Mouse (Mus musculus) heart, postnatal 0 days (tissue): ENCODE data around the gene Dok3. TPM values are rescaled to one million over a fixed set of nuclear protein-coding genes. Genes with fewer than 3 reads are reported as not detected.

Source experiments
- ATAC-seq: fragments of 200-750 bp; cut with Nextera tagmentation; 2 replicates; pipeline ENCODE4 v1.8.0; 2017; ENCODE audit warnings: low read depth, moderate number of reproducible peaks, moderate library complexity; ENCODE audit not compliant: insufficient read depth
- DNase-seq: peaks from one replicate; pipeline ENCODE4 v3.0.0-alpha.2; 2016; ENCODE audit warnings: low spot score
- H3K27ac ChIP-seq: fragments of 300-500 bp; sonication (generic); 2 replicates; pipeline ENCODE4 v1.5.1; 2014; ENCODE audit warnings: low read depth, mild to moderate bottlenecking
- H3K27me3 ChIP-seq: fragments of 300-500 bp; sonication (generic); 2 replicates; pipeline ENCODE4 v1.6.1; 2014; ENCODE audit warnings: low read length, mixed read lengths; ENCODE audit not compliant: control insufficient read depth, insufficient read depth
- H3K36me3 ChIP-seq: fragments of 300-500 bp; sonication (generic); replicated peaks from 2 replicates; pipeline ENCODE4 v1.6.1; 2014; ENCODE audit warnings: low read length, mixed read lengths; ENCODE audit not compliant: control insufficient read depth, insufficient read depth
- H3K4me1 ChIP-seq: fragments of 300-500 bp; sonication (generic); 2 replicates; pipeline ENCODE4 v1.6.1; 2014; ENCODE audit warnings: antibody characterized with exemption; ENCODE audit not compliant: control insufficient read depth, insufficient read depth
- H3K4me2 ChIP-seq: fragments of 300-500 bp; sonication (generic); 2 replicates; pipeline ENCODE4 v1.6.1; 2014; ENCODE audit warnings: low read depth, mild to moderate bottlenecking, low read length, moderate library complexity
- H3K4me3 ChIP-seq: fragments of 300-500 bp; sonication (generic); 2 replicates; pipeline ENCODE4 v1.5.1; 2014; ENCODE audit warnings: low read depth, low read length
- H3K9ac ChIP-seq: fragments of 300-500 bp; sonication (generic); replicated peaks from 2 replicates; pipeline ENCODE4 v1.6.1; 2014; ENCODE audit warnings: low read depth, low read length, mixed read lengths
- H3K9me3 ChIP-seq: fragments of 300-500 bp; sonication (generic); replicated peaks from 2 replicates; pipeline ENCODE4 v1.6.1; 2016; ENCODE audit warnings: low read length; ENCODE audit not compliant: control insufficient read depth
- CTCF ChIP-seq: IDR thresholded peaks from 2 replicates; pipeline ENCODE4 v1.5.1; 2016; ENCODE audit warnings: antibody characterized with exemption, control low read depth, low read depth
- EP300 ChIP-seq: IDR thresholded peaks from 2 replicates; pipeline ENCODE4 v1.6.1; 2016; ENCODE audit warnings: antibody characterized with exemption, low read depth
- WGBS: fragments of 180-500 bp; shearing (Covaris S2); extraction: QIAGEN DNeasy Blood & Tissue Kit; methylation state at CpG from one replicate; pipeline ENCODE4 v1.1.7; 2014; 5-methylcytosine and 5-hydroxymethylcytosine counted together
- polyA plus RNA-seq: library from polyadenylated mRNA; unstranded; fragments of >200 nt; fragmentation: Nextera tagmentation; extraction: Ambion mirVana; gene quantifications from 2 replicates; pipeline ENCODE4 v1.2.1, GENCODE M21; 2015
- total RNA-seq: library from RNA; depleted of rRNA; stranded (reverse); fragments of >200 nt; gene quantifications from 2 replicates; pipeline ENCODE4 v1.2.3, GENCODE M21; 2014; ENCODE audit warnings: low replicate concordance

Gene Dok3
- total and polyA plus RNA-seq, 2 experiments from 2014 or later, result 1.4 to 2.8 TPM

GRCm38 (mm10) chr13:55516955-55517354 lies 12.1 kb downstream of the Dok3 start:
- Histone ChIP-seq H3K9me3 (no peaks in the 10 kb centered on the region), H3K4me1 (peaks cover 4% of the 10 kb centered on the region), H3K9ac (no peak overlapping the region), H3K27me3 (peaks cover 34% of the 10 kb centered on the region), H3K27ac (no peak overlapping the region), H3K4me3 (no peak overlapping the region), H3K36me3 (no peaks in the 10 kb centered on the region), H3K4me2 (no peak overlapping the region)
- ATAC-seq, result no peak
- 4% methylated on average over 5 of the region's 5 CpGs for WGBS
- peak; percentile 55 for DNase-seq
- no peak for TF ChIP-seq EP300
- peak; percentile 92 for TF ChIP-seq CTCF

GRCm38 (mm10) chr13:55513828-55514227 lies 15.3 kb downstream of the Dok3 start:
- TF ChIP-seq EP300 (no peak), CTCF (no peak)
- no peak overlapping the region for H3K9ac ChIP-seq
- WGBS, result 33% methylated on average over 9 of the region's 9 CpGs
- DNase-seq, result no peak
- no peak for ATAC-seq
- H3K4me2 ChIP-seq, result peak overlapping the region; percentile 84
- H3K36me3 ChIP-seq, result peaks cover 16% of the 10 kb centered on the region
- H3K4me3 ChIP-seq, result peak overlapping the region; percentile 88
- H3K27ac ChIP-seq, result no peak overlapping the region
- no peaks in the 10 kb centered on the region for H3K9me3 ChIP-seq
- peaks cover 27% of the 10 kb centered on the region for H3K4me1 ChIP-seq
- H3K27me3 ChIP-seq, result peaks cover 35% of the 10 kb centered on the region

- peak; percentile 56 for ATAC-seq
Observed at GRCm38 (mm10) chr13:55513111-55513748, 15.9 kb downstream of the Dok3 start, which contains the start of gene Pdlim7. Pdlim7 (minus strand) TSS chr13:55513676.

GRCm38 (mm10) chr13:55512379-55513031 lies 16.6 kb downstream of the Dok3 start:
- Histone ChIP-seq H3K4me3 (peak overlapping the region; percentile 88), H3K27me3 (peaks cover 38% of the 10 kb centered on the region), H3K4me2 (peak overlapping the region; percentile 84), H3K9me3 (no peaks in the 10 kb centered on the region), H3K36me3 (peaks cover 30% of the 10 kb centered on the region), H3K9ac (peak overlapping the region; percentile 89), H3K27ac (peak overlapping the region; percentile 94), H3K4me1 (peaks cover 27% of the 10 kb centered on the region)
- 1% methylated on average over 25 of the region's 25 CpGs for WGBS
- no peak for TF ChIP-seq CTCF
- TF ChIP-seq EP300, result no peak
- DNase-seq (peak; percentile 73), ATAC-seq (peak; percentile 60)

More at GRCm38 (mm10) chr13:55513111-55513748, 15.9 kb downstream of the Dok3 start, which contains the start of gene Pdlim7:
- H3K4me2 ChIP-seq, result peak within 1 kb of the TSS; percentile 84
- H3K4me1 ChIP-seq, result peaks cover 27% of the 10 kb centered on the region
- 0% methylated on average over 49 of the region's 55 CpGs for whole genome bisulfite sequencing
- no peaks in the 10 kb centered on the region for H3K9me3 ChIP-seq
- H3K27me3 ChIP-seq, result peaks cover 37% of the 10 kb centered on the region
- H3K4me3 ChIP-seq, result peak within 1 kb of the TSS; percentile 88
- peak; percentile 76 for DNase-seq
- TF ChIP-seq CTCF (peak; percentile 79), EP300 (no peak)
- peak within 1 kb of the TSS; percentile 94 for H3K27ac ChIP-seq
- H3K36me3 ChIP-seq, result peaks cover 22% of the 10 kb centered on the region
- H3K9ac ChIP-seq, result peak within 1 kb of the TSS; percentile 89

- WGBS, result 24% methylated on average over 5 of the region's 5 CpGs
- peak overlapping the region; percentile 94 for H3K27ac ChIP-seq
- H3K4me1 ChIP-seq, result peaks cover 27% of the 10 kb centered on the region
Observed at GRCm38 (mm10) chr13:55511492-55511861, 17.6 kb downstream of the Dok3 start.

More at GRCm38 (mm10) chr13:55511492-55511861, 17.6 kb downstream of the Dok3 start:
- Histone ChIP-seq H3K9me3 (no peaks in the 10 kb centered on the region), H3K27me3 (peaks cover 35% of the 10 kb centered on the region), H3K4me2 (peak overlapping the region; percentile 84), H3K4me3 (peak overlapping the region; percentile 88), H3K36me3 (peaks cover 40% of the 10 kb centered on the region), H3K9ac (peak overlapping the region; percentile 89; the same call in 1 of the 2 replicates)
- no peak for ATAC-seq
- TF ChIP-seq CTCF, result no peak
- TF ChIP-seq EP300, result no peak
- no peak for DNase-seq
